Mouse (Mus musculus): ENCODE data around the gene Cadps2. TPM values are rescaled to one million over a fixed set of nuclear protein-coding genes. Genes with fewer than 3 reads are reported as not detected.

Cadps2 gene
- polyA plus RNA-seq, 1 experiment from 2014 or later = 12.4 TPM

DNA sequence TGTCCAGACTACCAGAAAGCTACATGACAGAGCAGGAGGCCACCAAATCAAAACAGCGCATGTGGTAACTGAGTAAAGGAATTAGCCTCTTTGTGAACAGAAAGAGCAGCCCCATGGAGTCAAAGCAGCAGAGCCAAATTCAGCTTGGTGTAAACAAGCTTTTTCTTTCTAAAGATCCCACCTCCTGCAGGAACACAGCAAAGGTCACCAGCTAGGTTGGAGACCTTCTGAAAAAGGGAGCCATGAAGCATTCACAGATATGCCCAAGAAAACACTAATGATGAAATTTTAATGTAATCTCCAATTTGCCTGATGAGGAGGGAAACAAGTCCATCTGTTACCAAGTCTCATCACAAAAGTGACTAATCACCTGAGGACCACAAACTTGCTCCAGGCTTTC is 270.5 kb downstream of the Cadps2 start:
- Histone ChIP-seq H3K27ac (ENCODE audit: low read depth, low read length) (no peak overlapping the region), H3K4me2 (ENCODE audit: low read length) (no peak overlapping the region), H3K36me3 (ENCODE audit: control insufficient read depth, insufficient read depth, low read length) (no peaks in the 10 kb centered on the region), H3K4me1 (ENCODE audit: control insufficient read depth, insufficient read depth, low read depth, low read length) (no peaks in the 10 kb centered on the region), H3K9ac (ENCODE audit: low read depth, low read length) (no peak overlapping the region), H3K27me3 (replicated peaks; ENCODE audit: control insufficient read depth, insufficient read depth, low read length) (no peaks in the 10 kb centered on the region), H3K9me3 (ENCODE audit: control insufficient read depth, low read length) (no peaks in the 10 kb centered on the region), H3K4me3 (ENCODE audit: low read length) (no peak overlapping the region)
- WGBS = 75% methylated on average over 1 of the region's 1 CpGs
- no peak for ATAC-seq

GRCm38 (mm10) chr6:23567651-23568050 is 271.6 kb downstream of the Cadps2 start:
- Histone ChIP-seq H3K27ac (ENCODE audit: low read depth, low read length) (no peak overlapping the region), H3K9ac (ENCODE audit: low read depth, low read length) (no peak overlapping the region), H3K4me2 (ENCODE audit: low read length) (no peak overlapping the region), H3K9me3 (ENCODE audit: control insufficient read depth, low read length) (no peaks in the 10 kb centered on the region), H3K4me3 (ENCODE audit: low read length) (no peak overlapping the region), H3K4me1 (ENCODE audit: control insufficient read depth, insufficient read depth, low read depth, low read length) (no peaks in the 10 kb centered on the region), H3K36me3 (ENCODE audit: control insufficient read depth, insufficient read depth, low read length) (no peaks in the 10 kb centered on the region), H3K27me3 (replicated peaks; ENCODE audit: control insufficient read depth, insufficient read depth, low read length) (no peaks in the 10 kb centered on the region)
- WGBS = 89% methylated on average over 1 of the region's 1 CpGs
- ATAC-seq = no peak

DNA sequence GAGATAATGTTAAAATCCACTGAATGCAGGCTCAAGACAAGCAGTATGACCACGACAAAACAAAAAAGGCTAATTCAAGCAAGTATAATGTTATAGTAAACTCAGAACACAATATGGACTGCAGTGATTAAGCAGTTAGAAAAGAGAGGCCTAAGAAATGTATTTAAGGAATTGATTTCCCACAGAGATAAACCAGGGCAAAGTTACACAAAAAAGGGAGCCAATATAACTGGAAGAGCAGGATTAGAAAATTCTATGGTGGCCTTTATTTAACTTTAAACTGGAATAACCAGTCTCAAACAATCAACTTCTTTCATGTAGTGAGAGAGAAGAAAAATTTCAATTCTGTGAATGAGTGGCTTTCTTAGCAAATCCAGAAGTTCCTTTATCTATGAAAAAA is 289.3 kb downstream of the Cadps2 start:
- no peaks in the 10 kb centered on the region for H3K27me3 ChIP-seq (replicated peaks; ENCODE audit: control insufficient read depth, insufficient read depth, low read length)
- no peaks in the 10 kb centered on the region for H3K9me3 ChIP-seq (ENCODE audit: control insufficient read depth, low read length)
- no peaks in the 10 kb centered on the region for H3K4me1 ChIP-seq (ENCODE audit: control insufficient read depth, insufficient read depth, low read depth, low read length)
- H3K4me3 ChIP-seq (ENCODE audit: low read length) = no peak overlapping the region
- no peaks in the 10 kb centered on the region for H3K36me3 ChIP-seq (ENCODE audit: control insufficient read depth, insufficient read depth, low read length)
- 62% methylated on average over 1 of the region's 1 CpGs for WGBS
- H3K4me2 ChIP-seq (ENCODE audit: low read length) = no peak overlapping the region
- no peak for ATAC-seq
- no peak overlapping the region for H3K27ac ChIP-seq (ENCODE audit: low read depth, low read length)
- H3K9ac ChIP-seq (ENCODE audit: low read depth, low read length) = no peak overlapping the region

DNA sequence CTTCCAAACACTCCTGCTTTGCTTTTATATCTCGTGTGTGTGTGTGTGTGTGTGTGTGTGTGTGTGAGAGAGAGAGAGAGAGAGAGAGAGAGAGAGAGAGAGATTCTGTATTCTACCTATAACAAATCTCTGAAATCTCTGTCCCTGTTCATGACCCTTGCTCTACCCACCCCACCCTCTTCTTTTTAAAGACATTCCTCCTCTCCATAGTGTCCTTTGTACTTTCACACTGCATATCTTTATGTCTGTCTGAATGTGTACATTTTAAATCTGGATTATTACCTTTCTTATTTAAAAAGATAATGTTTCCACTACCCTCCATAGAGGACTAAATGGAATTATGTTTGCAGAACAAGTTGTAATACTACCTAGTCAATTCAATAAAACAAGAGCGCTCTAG is 315.5 kb downstream of the Cadps2 start:
- WGBS = 85% methylated on average over 2 of the region's 2 CpGs
- no peaks in the 10 kb centered on the region for H3K27me3 ChIP-seq (replicated peaks; ENCODE audit: control insufficient read depth, insufficient read depth, low read length)
- H3K4me1 ChIP-seq (ENCODE audit: control insufficient read depth, insufficient read depth, low read depth, low read length) = no peaks in the 10 kb centered on the region
- peaks cover 5% of the 10 kb centered on the region; the same call in 1 of the 2 replicates for H3K9me3 ChIP-seq (ENCODE audit: control insufficient read depth, low read length)
- no peak overlapping the region for H3K27ac ChIP-seq (ENCODE audit: low read depth, low read length)
- H3K9ac ChIP-seq (ENCODE audit: low read depth, low read length) = no peak overlapping the region
- no peak overlapping the region for H3K4me2 ChIP-seq (ENCODE audit: low read length)
- no peaks in the 10 kb centered on the region for H3K36me3 ChIP-seq (ENCODE audit: control insufficient read depth, insufficient read depth, low read length)
- H3K4me3 ChIP-seq (ENCODE audit: low read length) = no peak overlapping the region
- no peak for ATAC-seq

- Histone ChIP-seq H3K4me3 (ENCODE audit: low read length) (no peak overlapping the region), H3K9ac (ENCODE audit: low read depth, low read length) (no peak overlapping the region), H3K36me3 (ENCODE audit: control insufficient read depth, insufficient read depth, low read length) (no peaks in the 10 kb centered on the region), H3K4me1 (ENCODE audit: control insufficient read depth, insufficient read depth, low read depth, low read length) (no peaks in the 10 kb centered on the region), H3K4me2 (ENCODE audit: low read length) (no peak overlapping the region), H3K27me3 (replicated peaks; ENCODE audit: control insufficient read depth, insufficient read depth, low read length) (no peaks in the 10 kb centered on the region), H3K27ac (ENCODE audit: low read depth, low read length) (no peak overlapping the region), H3K9me3 (ENCODE audit: control insufficient read depth, low read length) (peaks cover 5% of the 10 kb centered on the region; the same call in 1 of the 2 replicates)
- WGBS = 91% methylated on average over 5 of the region's 5 CpGs
- no peak for ATAC-seq
Measured at GRCm38 (mm10) chr6:23522556-23522955, 316.7 kb downstream of the Cadps2 start.

GRCm38 (mm10) chr6:23498611-23499010 is 340.6 kb downstream of the Cadps2 start:
- Histone ChIP-seq H3K36me3 (ENCODE audit: control insufficient read depth, insufficient read depth, low read length) (no peaks in the 10 kb centered on the region), H3K9ac (ENCODE audit: low read depth, low read length) (no peak overlapping the region), H3K4me2 (ENCODE audit: low read length) (no peak overlapping the region), H3K9me3 (ENCODE audit: control insufficient read depth, low read length) (no peaks in the 10 kb centered on the region), H3K27me3 (replicated peaks; ENCODE audit: control insufficient read depth, insufficient read depth, low read length) (no peaks in the 10 kb centered on the region), H3K27ac (ENCODE audit: low read depth, low read length) (no peak overlapping the region), H3K4me1 (ENCODE audit: control insufficient read depth, insufficient read depth, low read depth, low read length) (no peaks in the 10 kb centered on the region), H3K4me3 (ENCODE audit: low read length) (no peak overlapping the region)
- WGBS = 56% methylated on average over 5 of the region's 5 CpGs
- no peak for ATAC-seq

- Histone ChIP-seq H3K9ac (ENCODE audit: low read depth, low read length) (no peak overlapping the region), H3K27me3 (replicated peaks; ENCODE audit: control insufficient read depth, insufficient read depth, low read length) (no peaks in the 10 kb centered on the region), H3K36me3 (ENCODE audit: control insufficient read depth, insufficient read depth, low read length) (no peaks in the 10 kb centered on the region), H3K9me3 (ENCODE audit: control insufficient read depth, low read length) (no peaks in the 10 kb centered on the region), H3K4me3 (ENCODE audit: low read length) (no peak overlapping the region), H3K4me1 (ENCODE audit: control insufficient read depth, insufficient read depth, low read depth, low read length) (no peaks in the 10 kb centered on the region), H3K4me2 (ENCODE audit: low read length) (no peak overlapping the region), H3K27ac (ENCODE audit: low read depth, low read length) (no peak overlapping the region)
- peak; percentile 94 for ATAC-seq
- 33% methylated on average over 7 of the region's 7 CpGs for WGBS
Measured at GRCm38 (mm10) chr6:23491804-23492203, 347.4 kb downstream of the Cadps2 start.

DNA sequence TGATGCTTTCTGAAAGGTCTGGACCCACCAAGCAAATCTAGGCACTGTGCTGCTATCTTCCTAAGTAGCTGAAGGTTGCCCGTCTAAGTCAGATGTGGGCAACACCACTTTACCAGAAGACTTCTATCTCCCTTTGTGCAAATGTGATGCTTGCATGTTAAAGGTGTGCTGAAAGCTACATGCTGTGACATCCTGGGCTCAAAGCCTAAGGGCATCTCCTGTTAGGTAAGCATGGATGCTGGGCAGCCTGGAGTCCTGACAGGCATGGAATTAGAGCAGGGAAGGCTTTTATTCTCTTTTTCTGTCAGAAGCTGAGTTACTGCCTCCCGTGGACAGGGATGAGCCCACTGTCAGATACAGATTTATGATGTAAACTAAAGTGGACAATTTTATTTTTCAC is 348.8 kb downstream of the Cadps2 start:
- ATAC-seq = no peak
- H3K27me3 ChIP-seq (replicated peaks; ENCODE audit: control insufficient read depth, insufficient read depth, low read length) = no peaks in the 10 kb centered on the region
- WGBS = 85% methylated on average over 2 of the region's 2 CpGs
- H3K4me3 ChIP-seq (ENCODE audit: low read length) = no peak overlapping the region
- H3K4me2 ChIP-seq (ENCODE audit: low read length) = no peak overlapping the region
- no peaks in the 10 kb centered on the region for H3K9me3 ChIP-seq (ENCODE audit: control insufficient read depth, low read length)
- H3K36me3 ChIP-seq (ENCODE audit: control insufficient read depth, insufficient read depth, low read length) = no peaks in the 10 kb centered on the region
- H3K27ac ChIP-seq (ENCODE audit: low read depth, low read length) = no peak overlapping the region
- no peaks in the 10 kb centered on the region for H3K4me1 ChIP-seq (ENCODE audit: control insufficient read depth, insufficient read depth, low read depth, low read length)
- no peak overlapping the region for H3K9ac ChIP-seq (ENCODE audit: low read depth, low read length)

DNA sequence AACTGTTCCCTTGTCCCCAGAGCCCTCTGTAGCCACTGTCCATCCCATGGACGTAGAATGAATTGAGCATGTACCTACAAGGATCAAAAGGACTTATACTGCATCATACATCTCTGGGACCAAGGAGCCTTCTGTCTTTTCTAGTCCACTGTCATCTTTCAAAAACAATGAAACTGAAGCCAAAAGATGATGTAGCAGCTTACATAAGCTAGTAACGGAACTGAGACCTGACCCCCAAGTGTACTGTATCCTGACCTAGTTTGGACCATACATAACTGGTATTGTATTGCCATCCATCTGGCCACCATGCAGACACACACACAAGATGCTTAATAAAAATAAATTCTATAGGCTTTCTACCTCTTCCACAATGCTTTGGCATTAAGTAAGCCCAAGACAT is 350.2 kb downstream of the Cadps2 start:
- H3K27ac ChIP-seq (ENCODE audit: low read depth, low read length) = no peak overlapping the region
- 87% methylated on average over 2 of the region's 2 CpGs for WGBS
- H3K9ac ChIP-seq (ENCODE audit: low read depth, low read length) = no peak overlapping the region
- no peaks in the 10 kb centered on the region for H3K9me3 ChIP-seq (ENCODE audit: control insufficient read depth, low read length)
- H3K4me2 ChIP-seq (ENCODE audit: low read length) = no peak overlapping the region
- no peak for ATAC-seq
- no peaks in the 10 kb centered on the region for H3K36me3 ChIP-seq (ENCODE audit: control insufficient read depth, insufficient read depth, low read length)
- no peak overlapping the region for H3K4me3 ChIP-seq (ENCODE audit: low read length)
- H3K4me1 ChIP-seq (ENCODE audit: control insufficient read depth, insufficient read depth, low read depth, low read length) = no peaks in the 10 kb centered on the region
- H3K27me3 ChIP-seq (replicated peaks; ENCODE audit: control insufficient read depth, insufficient read depth, low read length) = no peaks in the 10 kb centered on the region

DNA sequence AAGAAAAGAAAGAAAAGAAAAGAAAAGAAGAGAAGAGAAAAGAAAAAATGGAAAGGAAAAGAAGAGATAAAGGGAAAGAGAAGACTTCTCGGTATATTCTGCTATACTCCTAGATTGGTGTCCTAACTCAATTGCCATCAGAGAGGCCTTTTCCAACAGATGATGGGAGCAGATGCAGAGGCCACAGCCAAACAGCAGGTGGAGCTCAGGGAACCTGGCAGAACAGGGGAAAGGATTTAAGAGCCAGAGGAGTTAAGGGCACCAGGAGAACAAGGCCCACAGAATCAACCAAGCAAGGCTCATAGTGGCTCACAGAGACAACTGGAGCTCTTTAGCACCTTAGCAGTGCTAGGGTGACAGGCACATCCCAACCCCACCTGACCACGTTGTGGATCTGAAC is 366.5 kb downstream of the Cadps2 start:
- Histone ChIP-seq H3K27me3 (replicated peaks; ENCODE audit: control insufficient read depth, insufficient read depth, low read length) (no peaks in the 10 kb centered on the region), H3K27ac (ENCODE audit: low read depth, low read length) (no peak overlapping the region), H3K9me3 (ENCODE audit: control insufficient read depth, low read length) (no peaks in the 10 kb centered on the region), H3K4me1 (ENCODE audit: control insufficient read depth, insufficient read depth, low read depth, low read length) (no peaks in the 10 kb centered on the region), H3K4me3 (ENCODE audit: low read length) (no peak overlapping the region), H3K4me2 (ENCODE audit: low read length) (no peak overlapping the region), H3K36me3 (ENCODE audit: control insufficient read depth, insufficient read depth, low read length) (no peaks in the 10 kb centered on the region), H3K9ac (ENCODE audit: low read depth, low read length) (no peak overlapping the region)
- ATAC-seq = no peak
- WGBS = 73% methylated on average over 2 of the region's 2 CpGs

All from hindbrain, embryonic 16.5 days (tissue).